Mouse (Mus musculus) right cerebral cortex, adult 18-20 months (tissue): ENCODE measurements at regions not wholly inside any gene's neighbourhood (a gene's known extent, or its start where the extent isn't known, plus 50 kb on each side); places are given as distances from the start of the nearest gene placed in this dataset.
A peak's percentile ranks its signal among the peaks of the same experiment; 100 is the strongest.

ENCODE experiments used
- DNase-seq: peaks from one replicate; pipeline ENCODE4 v3.0.0; 2022; ENCODE audit warnings: mixed read lengths

DNA sequence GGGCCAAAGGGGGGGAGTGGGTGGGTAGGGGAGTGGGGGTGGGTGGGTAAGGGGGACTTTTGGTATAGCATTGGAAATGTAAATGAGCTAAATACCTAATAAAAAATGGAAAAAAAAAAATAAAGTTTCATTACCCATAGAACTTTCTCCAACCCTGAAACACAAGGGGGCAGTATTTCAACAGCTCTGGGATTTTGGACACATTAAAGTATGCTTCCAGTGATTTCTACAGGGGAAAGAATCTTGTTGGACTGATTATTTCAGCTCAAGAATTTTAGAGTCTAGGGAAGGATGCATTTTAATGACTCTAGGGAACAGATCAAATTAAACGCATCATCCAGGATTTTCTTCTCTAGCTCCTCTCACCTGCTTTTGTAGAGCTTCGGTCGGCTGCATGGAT lies 345.9 kb downstream of the Nrcam start:
- DNase-seq: peak; percentile 8

DNA sequence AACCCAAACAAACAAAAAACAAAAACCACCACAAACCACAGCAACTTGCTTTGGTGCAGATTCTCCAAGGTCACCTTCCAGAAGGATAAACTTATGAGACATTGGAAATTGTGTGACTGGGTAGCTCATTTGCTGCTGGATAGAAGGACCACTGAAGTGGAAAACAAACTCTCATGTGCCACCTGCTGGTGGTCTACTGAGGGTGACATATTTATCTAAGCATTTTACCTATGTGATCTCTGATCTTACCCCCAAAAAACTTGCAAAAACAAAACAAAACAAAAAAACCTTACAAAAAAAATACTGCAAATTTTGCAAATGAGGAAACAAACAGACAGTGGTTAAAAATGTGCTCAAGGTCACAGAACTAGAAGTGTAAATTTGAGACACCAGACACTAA lies 346.3 kb downstream of the Nrcam start:
- peak; percentile 5 for DNase-seq
